Mouse (Mus musculus): ENCODE measurements around the gene Epb41.

The Epb41 gene

DNA sequence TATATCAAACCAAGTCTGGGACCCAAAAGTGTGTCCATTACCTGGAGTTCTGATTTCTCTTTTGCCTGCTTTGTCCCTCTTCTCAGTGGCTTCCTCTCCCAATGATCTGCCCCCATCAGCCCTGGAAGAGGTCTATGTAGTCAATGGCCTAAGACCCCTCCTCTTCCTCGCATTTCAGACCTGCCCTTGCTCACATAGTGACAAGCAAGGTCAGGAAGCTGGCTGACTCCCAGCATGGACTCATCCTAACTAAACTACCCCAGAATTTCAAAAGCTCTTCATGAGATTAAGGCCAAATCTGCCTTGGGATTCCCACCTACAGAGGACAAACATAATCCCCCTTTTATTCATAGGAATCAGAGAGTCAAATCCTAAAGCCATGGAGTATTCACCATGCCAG, 675 bp upstream of the Epb41 start:
- DNase-seq (ENCODE audit: extremely low spot score, low read depth, low spot score), result no peak

DNA sequence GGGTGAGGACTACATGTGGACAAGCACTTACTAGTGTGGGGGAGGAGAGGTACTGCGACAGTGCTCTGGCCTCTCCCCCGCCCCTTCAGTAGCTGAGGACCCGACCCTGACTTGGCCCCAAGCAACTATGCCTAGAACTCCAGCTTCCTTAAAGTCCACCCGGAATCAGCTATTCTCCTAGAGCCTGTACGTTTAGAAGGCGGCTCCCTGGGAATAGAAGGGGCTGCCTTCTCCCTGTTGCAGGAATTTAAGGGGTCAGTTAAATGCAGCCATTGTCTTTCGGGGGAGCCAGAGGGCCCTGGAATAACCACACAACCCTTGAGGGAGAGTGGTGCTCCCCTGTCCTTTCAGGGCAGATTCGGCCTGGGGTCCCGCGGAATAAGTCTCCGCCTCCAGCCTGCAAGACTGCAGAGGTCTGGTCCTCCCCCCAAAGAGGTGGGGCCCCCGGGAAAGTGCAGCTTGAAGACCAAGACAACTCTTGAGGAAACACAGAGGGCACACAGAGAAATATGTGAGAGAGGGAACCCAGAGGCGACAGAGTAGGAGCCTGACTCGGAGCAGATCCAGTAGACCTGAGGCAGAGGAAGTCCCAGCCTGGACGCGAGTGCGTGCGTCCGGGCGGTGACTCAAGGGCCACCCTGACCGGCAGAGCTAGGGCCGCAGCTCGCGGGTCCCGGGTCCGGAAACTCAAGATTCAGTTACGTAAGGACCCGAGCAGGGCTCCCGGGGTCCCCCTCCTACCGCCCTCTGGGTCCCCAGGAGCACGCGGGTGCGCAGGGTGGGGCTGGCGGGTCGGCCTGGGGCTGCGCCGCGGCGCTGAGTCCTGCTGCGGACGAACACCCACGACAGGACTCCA, 816 bp downstream of the Epb41 start, which contains the start of gene Gm10300:
Gm10300 (plus strand) TSS at position 621 of the 856 bp plus-strand sequence.
- DNase-seq (ENCODE audit: extremely low spot score, low read depth, low spot score), result no peak

DNA sequence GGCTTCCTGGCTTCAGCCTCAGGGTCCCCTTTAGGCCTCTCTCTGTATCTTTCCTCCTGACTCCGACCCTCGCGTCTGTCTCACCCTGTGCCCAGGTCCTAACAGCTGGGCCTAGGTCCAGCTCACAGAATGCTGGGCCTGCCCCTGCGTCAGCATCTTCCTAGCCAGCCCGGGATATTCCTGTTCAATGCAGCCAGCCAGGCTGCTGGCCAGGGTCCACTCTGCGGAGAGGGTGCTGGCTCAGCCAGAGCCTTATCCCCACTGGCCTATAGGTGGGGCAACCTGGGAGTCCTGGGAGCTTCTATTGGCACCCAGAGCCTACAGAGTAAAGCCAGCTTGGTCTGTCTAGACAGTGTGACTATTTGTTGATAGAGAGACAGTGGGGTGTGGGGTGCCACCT, 2.2 kb downstream of the Epb41 start:
- no peak for DNase-seq (ENCODE audit: extremely low spot score, low read depth, low spot score)

DNA sequence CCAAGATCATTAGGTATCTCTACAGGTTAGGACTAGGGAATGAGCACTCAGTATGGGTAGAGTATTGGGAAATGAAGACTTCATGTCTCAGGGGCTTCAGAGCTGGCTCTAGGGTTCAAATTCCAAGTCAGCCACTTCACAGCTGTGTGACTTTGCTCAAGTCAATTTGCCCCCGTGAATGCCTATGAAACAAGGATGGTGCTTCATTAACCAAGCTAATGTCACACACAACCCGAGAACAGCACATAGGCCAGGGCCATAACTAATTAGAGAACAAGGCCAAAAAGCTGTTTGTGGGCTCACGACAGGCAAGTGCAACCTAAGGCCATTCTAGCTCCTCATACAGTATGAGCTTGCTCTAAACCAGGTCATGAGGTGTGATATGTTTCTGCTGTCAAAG, 3.0 kb downstream of the Epb41 start:
- DNase-seq (ENCODE audit: extremely low spot score, low read depth, low spot score), result no peak

DNA sequence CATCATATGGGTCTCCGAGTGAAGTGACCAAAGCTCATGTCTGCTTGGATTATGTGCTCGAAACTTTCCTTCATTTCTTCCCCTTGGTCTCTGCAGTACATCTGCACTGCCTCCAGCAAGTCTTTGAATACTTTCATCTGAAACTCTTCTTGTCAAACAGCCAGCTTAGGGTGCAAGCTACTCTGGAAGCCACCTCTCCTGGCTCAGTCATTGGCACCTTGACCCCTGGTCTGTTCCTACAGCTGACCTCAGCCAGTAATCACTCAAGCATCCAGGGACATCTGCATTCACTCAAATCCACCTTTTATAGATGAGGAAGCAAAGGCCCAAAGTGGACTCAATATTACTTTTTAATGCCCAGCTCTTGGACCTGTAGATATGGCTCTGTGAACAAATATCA, 3.4 kb downstream of the Epb41 start:
- no peak for DNase-seq (ENCODE audit: extremely low spot score, low read depth, low spot score)

DNA sequence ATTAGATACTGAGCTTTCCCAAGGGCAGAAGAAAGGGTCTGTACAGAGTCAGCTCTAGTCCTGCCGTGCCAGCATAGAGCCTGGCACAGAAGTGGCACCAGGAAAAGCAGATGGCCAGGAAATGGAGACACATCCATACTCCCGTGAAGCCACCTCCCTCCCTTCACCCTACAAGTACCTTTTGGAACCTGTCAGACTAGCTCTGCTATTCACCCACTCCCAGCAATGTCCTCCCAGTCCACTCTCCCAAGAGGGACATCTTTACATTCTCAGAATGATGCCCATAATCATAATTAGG, 7.2 kb downstream of the Epb41 start:
- DNase-seq (ENCODE audit: extremely low spot score, low read depth, low spot score), result no peak

DNA sequence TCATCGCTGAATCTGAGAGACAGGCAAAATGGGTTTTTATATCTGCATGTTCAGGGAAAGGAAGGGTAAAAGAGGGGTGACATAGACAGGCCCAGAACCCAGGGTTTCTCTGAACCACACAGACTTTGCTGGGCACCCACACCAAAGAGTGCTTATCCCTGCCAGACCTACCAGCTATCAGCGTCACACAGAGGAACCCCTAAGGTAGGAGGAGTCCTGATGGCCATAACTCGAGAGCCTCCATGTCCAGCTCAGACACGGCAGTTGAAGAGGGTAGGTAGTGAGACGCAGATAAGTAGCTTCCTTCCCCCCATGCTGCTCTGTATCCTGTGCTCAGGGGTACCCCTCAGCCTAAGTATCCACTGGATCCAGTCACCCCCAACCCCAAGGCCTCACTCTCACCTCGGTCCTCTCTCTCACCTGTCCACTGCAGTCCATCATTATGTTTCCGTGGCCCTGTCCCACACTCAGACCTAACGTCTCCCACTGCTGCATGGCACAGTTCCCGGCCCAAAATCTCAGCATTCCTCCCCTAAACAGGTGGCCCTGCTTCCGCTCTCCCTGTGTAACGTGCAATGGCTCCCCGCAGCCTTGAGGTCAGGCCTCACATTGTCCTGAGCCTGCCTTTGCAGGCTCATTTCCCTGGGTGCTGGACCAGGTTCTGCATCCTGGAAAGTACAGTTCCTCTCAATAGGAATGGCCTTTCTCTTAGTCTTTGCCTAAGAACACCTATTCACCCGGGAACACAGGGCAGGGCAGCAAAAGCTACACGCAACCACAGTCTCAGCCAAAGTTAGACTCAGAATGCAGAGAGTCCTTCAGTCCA, 7.8 kb downstream of the Epb41 start:
- no peak for DNase-seq (ENCODE audit: extremely low spot score, low read depth, low spot score)

DNA sequence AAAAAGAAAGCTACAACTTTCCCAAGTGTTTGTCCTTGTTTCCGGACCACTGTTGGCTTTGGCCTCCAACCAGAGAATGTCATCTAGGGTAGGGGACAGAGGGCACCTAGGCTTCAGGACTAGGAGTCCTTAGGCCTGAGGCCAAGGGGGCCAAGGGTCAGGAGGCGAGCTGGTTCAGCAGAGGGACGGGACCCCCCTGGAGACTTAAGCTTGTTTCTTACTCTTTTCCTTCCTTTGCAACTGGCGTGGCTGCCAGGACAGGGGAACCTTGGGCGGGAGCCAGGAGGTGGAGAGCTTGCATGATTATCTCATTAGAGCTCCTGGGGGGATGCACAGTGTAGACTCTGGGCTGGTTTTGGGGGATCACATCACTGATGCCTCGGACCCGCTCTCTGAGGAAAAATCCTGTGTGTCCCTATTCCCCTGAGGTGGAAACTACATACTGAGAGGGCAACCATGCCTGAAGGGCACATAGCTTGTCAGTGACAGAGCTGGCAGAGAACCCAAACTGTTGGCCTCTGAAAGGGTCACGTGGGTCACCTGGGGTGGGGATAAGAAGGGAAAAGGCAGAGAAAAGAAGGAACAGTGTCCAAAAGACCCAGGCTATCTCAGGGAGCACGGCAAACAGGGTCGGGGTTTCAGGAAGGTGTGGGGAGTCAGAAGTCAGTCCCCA, 8.9 kb downstream of the Epb41 start:
- no peak for DNase-seq (ENCODE audit: extremely low spot score, low read depth, low spot score)

DNA sequence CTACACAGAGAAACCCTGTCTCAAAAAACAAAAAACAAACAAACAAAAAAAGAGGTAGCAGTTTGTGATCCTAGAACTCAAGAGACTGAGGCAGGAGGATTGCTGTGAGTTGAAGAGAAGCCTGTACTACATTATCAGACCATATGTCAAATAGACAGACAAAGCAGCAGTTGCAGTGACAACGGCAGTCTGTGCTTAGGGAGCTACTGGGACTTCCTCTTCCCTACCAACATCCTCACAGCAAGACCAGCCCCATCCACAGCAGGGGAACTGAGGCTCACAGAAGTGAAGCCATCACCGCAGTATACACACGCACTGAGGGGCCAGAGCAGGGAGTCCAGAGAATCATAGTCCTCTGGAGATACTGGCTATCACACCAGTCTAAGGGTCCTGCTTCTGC, 9.5 kb downstream of the Epb41 start:
- no peak for DNase-seq (ENCODE audit: extremely low spot score, low read depth, low spot score)

DNA sequence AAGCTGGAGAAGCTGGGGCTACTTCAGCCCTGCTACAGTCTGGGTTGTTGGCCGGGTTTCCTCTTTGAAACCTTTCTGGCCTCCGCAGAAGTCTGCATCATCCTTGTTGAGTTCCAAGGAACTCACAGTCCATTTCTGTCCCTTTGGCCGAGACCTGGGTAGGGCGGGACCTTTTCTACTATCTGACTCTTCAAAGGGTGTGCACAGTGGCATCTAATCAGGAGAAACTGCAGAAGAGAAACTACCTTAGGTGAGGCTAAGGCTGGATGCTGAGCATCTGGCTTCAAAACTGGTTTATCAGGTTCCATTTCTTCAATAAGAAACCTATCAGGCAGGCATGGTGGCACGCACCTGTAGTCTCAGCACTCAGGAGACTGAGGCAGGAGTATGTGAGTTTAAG, 10.6 kb downstream of the Epb41 start:
- no peak for DNase-seq (ENCODE audit: extremely low spot score, low read depth, low spot score)

DNA sequence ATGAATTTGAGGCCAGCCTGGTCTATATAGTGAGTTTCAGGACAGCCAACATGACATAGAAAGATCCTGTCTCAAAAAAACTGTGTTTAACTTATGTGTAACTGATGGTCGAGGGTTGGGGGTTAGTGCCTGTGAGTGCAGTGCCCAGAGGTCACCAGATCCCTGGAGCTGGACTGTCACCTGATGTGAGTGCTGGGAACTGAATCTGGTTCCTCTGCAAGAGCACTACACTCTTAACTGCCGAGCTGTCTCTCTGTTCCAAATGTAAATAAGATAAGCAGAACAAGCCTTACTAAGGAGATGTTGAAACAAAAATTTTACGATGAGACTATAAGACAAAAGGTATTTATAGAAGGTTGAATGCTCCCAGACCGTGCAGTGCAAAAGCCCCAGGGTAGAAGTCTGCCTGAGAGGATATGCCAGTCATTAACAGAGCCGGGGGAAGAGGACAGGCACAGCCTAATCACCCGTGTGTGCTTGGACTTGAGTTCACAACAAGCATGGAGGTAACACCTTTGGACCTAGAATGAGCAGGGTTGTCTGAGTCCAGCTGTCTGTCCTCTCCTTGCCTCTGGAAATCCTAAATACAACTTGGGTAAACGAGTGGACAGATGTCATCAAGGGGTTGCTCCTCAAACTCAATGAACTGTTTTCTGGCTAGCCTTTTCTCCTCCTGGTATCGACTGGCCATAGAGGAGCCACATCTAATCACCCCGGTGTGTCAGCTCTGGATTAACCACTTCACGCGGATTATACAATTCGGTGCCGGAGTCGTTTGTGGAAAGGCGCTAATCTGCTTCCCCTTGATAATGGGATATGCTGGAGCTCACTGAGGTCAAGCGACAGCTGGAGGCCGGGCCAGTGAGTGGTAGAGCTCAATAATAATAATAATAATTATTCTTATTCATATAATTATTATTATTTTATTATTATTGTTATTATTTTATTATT, 11.9 kb downstream of the Epb41 start:
- DNase-seq (ENCODE audit: extremely low spot score, low read depth, low spot score), result no peak

DNA sequence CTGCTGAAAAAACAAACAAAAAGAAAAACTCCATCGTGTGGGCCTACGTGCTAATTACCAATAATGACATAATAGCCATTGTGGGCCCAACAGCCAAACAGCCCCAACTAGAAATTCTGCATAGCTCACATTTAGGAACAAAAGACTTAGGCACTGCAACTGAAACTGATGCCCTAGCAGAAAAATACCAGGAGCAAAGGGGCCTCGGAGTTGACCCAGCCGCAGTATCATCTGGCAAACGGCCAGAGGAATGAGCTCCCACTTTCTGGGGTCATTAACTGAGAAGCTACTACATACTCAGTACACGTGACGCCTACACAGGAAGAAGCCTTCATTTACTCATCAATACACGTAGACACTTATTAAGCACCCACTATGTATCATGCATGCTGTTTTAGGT, 12.8 kb downstream of the Epb41 start:
- DNase-seq (ENCODE audit: extremely low spot score, low read depth, low spot score), result no peak

DNA sequence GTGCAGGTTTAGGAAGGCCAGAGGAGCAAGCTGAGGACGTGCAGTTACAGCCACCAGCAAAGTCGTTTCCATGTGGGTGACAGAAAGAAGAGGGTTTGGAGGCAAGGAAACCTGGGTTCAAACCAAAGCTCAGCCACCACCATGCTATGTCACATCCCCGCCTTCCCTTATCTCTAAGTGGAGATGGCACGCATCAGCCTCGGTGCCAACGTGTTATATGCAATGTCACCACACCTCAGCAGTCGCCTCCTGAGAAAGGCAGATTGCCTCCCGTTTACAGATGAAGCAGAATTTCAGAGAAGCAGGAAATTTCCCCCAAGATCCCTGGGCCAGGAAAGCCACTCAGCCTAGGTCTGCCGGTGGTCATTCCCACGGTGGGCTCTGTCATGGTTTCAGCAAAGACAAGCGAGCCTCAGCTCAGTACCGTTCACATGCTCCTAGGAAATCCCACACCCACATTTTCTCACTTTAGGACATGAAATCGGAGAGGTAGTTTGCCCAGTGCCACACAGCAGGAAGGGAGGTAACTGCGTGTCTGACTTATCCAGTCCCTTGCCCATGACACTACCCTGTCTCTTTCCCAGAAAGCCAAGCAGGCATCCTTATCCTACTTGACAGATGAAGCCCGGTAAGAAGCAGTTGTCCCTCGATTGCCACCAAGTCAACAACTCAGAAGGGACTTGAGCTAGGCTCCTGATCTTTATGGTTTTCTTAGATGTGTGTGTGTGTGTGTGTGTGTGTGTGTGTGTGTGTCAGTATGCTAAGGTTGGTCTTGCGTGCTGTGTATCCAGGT, 14.9 kb downstream of the Epb41 start:
- no peak for DNase-seq (ENCODE audit: extremely low spot score, low read depth, low spot score)

DNA sequence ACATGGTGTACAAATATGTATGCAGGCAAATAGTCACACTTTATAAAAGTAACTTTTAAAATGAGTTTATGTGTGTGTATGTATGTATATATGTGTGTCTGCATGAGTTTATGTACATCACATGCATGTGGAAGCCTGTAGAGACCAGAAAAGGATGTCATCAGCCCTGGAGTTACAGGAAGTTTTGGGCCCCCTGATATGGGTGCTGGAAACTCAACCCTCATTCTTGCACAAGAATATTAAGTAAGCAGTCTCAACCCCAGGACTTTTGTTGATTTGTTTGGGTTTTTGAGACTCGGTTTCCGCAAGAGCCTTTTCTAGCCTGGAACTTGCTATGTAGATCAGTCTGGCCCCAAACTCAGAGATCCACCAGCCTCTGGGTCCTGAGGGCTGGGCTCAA, 15.6 kb downstream of the Epb41 start:
- DNase-seq (ENCODE audit: extremely low spot score, low read depth, low spot score), result no peak

DNA sequence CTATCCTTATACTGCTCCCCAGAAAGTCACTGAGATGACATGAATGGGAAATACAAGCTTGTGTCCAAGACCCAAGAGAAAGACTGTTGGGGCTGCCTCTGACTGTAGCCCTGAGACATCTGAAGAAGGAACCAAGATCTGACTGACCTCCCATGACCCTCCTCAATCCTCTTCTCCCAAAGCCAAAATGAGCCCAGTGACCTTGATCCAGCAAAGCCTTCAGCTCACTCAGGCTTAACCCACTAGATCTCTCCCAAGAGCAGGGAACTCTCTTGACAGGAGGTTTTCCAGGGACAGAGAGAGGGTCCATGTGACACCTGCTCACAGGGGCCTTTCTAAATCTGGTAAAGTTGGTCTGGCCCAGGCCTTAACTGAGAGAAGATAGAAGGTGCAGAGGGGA, 17.8 kb downstream of the Epb41 start:
- DNase-seq (ENCODE audit: extremely low spot score, low read depth, low spot score), result no peak

DNA sequence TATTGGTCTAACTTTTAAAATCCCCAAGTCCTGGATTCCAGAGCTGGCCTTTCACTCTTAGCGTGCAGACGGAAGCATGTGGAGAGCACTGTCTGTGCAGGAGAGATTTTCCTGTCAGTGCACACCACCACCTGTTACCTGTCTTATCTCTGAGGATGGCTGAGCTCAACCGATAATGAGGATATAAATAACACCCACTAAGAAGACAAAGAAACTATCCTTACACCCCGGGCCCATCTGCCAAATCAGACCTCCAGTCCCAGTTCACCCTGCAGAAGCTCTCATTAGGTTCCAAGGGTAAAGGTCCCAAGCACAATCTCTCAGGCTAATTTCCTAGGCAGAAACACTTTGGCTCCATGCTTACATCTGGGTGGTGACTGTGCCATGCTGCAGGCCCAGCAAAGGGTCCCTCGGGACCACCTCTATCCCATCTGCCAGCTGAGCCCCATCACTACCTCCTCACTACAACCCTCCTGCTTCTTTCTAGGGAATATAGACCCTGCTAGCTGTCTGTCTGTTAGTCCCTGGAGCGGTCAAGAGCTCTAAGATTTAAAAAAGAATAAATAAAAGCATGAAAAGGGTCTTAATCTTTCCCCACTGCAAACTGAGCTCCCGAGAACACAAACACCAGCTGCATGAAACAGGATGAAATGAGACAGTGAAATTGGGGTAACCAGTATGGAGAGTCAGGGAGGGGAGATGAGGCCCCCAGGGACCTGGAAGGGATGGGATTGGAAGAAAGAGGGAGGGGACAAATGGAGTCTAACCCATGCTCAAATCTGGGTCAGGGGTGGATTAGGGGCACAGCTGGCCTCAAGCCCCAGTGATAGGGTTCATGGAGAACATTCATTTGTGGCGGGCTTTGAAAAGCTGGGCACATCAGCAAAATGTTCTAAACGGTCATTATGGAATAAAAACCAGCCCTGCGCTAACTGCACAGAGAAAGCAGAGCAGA, 23.5 kb downstream of the Epb41 start:
- no peak for DNase-seq (ENCODE audit: extremely low spot score, low read depth, low spot score)

DNA sequence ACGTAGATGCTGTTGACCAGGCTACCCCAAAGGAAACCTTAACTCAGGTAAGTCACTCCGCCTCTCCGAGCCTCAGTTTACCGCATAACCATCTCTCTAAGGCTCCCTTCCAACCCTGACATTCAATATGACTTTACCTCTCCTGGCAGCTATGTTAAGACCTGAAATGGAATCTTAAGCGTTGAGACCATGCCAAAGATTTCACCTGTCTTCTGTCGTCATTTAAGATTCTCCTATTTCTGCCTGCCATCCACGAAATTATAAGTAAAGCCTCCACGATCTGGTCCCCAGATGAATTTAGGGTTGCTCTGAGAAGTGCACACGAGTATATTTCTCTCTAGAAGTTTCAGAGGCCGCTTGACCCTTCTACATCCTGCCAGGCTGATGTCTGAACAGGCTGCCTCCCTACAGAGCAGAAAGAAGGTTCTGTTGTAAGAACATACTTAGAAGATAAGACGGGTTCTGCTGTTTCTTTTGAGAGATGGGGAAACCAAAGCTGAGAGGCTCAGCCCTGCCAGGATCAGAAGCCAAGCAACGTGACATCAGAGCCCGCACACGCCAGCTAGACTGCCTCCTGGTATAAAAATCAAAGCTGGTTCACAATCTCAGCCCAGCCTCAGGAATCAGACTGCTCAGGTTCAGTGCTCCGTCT, 25.4 kb downstream of the Epb41 start:
- DNase-seq (ENCODE audit: extremely low spot score, low read depth, low spot score), result no peak

DNA sequence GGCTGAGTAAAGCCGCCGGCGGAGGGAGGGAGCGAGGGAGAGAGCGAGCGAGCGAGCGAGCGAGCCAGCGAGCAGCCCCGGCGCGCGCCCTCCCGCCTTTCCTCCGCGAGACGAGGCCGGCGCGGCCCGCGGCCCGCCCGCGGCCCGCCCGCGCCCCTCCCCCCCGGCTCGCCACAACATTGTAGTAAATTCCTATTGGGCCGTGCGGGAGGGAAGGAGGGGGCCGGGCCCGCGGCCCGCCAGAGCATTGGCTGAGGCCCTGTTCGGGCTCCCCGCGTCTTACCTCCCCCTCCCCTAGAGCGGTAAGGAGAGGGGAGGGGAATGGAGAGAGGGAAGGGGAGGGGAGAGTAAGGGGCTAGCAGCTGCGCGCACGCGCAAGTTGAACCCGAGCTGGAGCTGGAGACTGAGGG, 26.1 kb downstream of the Epb41 start:
- DNase-seq (ENCODE audit: extremely low spot score, low read depth, low spot score), result peak; percentile 90
